Mouse (Mus musculus): Measurements from ENCODE around the gene Ddx50. TPM values are rescaled to one million over a fixed set of nuclear protein-coding genes. Genes with fewer than 3 reads are reported as not detected.

Gene Ddx50
- total and polyA plus RNA-seq, 3 experiments = 50.5 to 74.4 (median 58.7) TPM

GRCm38 (mm10) chr10:62679833-62680232 lies 28.8 kb upstream of the Ddx50 start:
- DNase-seq (ENCODE audit: extremely low read depth) = peak; percentile 18
- H3K27ac ChIP-seq (ENCODE audit: insufficient read depth, low read depth) = no peak overlapping the region
- no peaks in the 10 kb centered on the region for H3K79me2 ChIP-seq (replicated peaks; ENCODE audit: control insufficient read depth, extremely low read depth, insufficient read depth, poor library complexity, severe bottlenecking)
- H3K4me1 ChIP-seq (ENCODE audit: control insufficient read depth in 1 of 2, insufficient read depth in 2 of 2) = no peaks in the 10 kb centered on the region
- peak; percentile 22 for TF ChIP-seq SMC3 (IDR thresholded peaks at IDR 0.05; ENCODE audit: low read depth, low read length)
- peak; percentile 39 to 48; a peak in 3 of 4 replicates for TF ChIP-seq CTCF (conservative IDR thresholded peaks at IDR 0.05 in 1 of 2, IDR thresholded peaks at IDR 0.05 in 1 of 2; ENCODE audit: low read depth in 2 of 2, low read length in 2 of 2)
- TF ChIP-seq MEF2A (IDR thresholded peaks at IDR 0.05; ENCODE audit: borderline replicate concordance, low read depth, low read length) = no peak
- no peak for TF ChIP-seq MAX (IDR thresholded peaks at IDR 0.05; ENCODE audit: low read length)
- TF ChIP-seq RAD21 (IDR thresholded peaks at IDR 0.05; ENCODE audit: low read depth, low read length) = peak; percentile 36
- no peak overlapping the region for H3K9ac ChIP-seq (ENCODE audit: insufficient read depth, low read depth)
- peaks cover 13% of the 10 kb centered on the region for H3K27me3 ChIP-seq (replicated peaks)
- no peak overlapping the region for H3K4me3 ChIP-seq (replicated peaks in 1 of 3; ENCODE audit: low read depth in 2 of 3, low read length in 2 of 3, poor library complexity in 1 of 3)
- H3K36me3 ChIP-seq (replicated peaks in 1 of 2; ENCODE audit: control insufficient read depth in 1 of 2, insufficient read depth in 1 of 2, low read length in 1 of 2) = no peaks in the 10 kb centered on the region
- H3K4me2 ChIP-seq (ENCODE audit: insufficient read depth, low read depth, poor library complexity, severe bottlenecking) = no peak overlapping the region
- dilution Hi-C loops (cut with MboI; ENCODE audit: extremely low pct_ligation_motif_present, extremely low pct_unique_long_range_greater_than_20kb, low sequenced_read_pairs) (no loop called here), in situ Hi-C loops (cut with MboI; ENCODE audit: low pct_ligation_motif_present, low pct_unique_long_range_greater_than_20kb, low sequenced_read_pairs) (loop anchor here (5.0 kb wide), 1 partner anchor 37 kb away; no protein-coding TSS in a partner anchor)
- peaks cover 8% of the 10 kb centered on the region for H3K9me3 ChIP-seq (replicated peaks; ENCODE audit: low read length)

- no peak overlapping the region for H3K4me2 ChIP-seq (ENCODE audit: insufficient read depth, low read depth, poor library complexity, severe bottlenecking)
- H3K79me2 ChIP-seq (replicated peaks; ENCODE audit: control insufficient read depth, extremely low read depth, insufficient read depth, poor library complexity, severe bottlenecking) = no peaks in the 10 kb centered on the region
- H3K4me1 ChIP-seq (ENCODE audit: control insufficient read depth in 1 of 2, insufficient read depth in 2 of 2) = no peaks in the 10 kb centered on the region
- H3K4me3 ChIP-seq (replicated peaks in 1 of 3; ENCODE audit: low read depth in 2 of 3, low read length in 2 of 3, poor library complexity in 1 of 3) = no peak overlapping the region
- DNase-seq (ENCODE audit: extremely low read depth) = no peak
- no peaks in the 10 kb centered on the region for H3K36me3 ChIP-seq (replicated peaks in 1 of 2; ENCODE audit: control insufficient read depth in 1 of 2, insufficient read depth in 1 of 2, low read length in 1 of 2)
- peaks cover 13% of the 10 kb centered on the region for H3K27me3 ChIP-seq (replicated peaks)
- no peak overlapping the region for H3K9ac ChIP-seq (ENCODE audit: insufficient read depth, low read depth)
- dilution Hi-C loops (cut with MboI; ENCODE audit: extremely low pct_ligation_motif_present, extremely low pct_unique_long_range_greater_than_20kb, low sequenced_read_pairs) = no loop called here
- peaks cover 8% of the 10 kb centered on the region for H3K9me3 ChIP-seq (replicated peaks; ENCODE audit: low read length)
- H3K27ac ChIP-seq (ENCODE audit: insufficient read depth, low read depth) = no peak overlapping the region
- in situ Hi-C loops (cut with MboI; ENCODE audit: low pct_ligation_motif_present, low pct_unique_long_range_greater_than_20kb, low sequenced_read_pairs) = no loop called here
- no peak for TF ChIP-seq MAX (IDR thresholded peaks at IDR 0.05; ENCODE audit: low read length)
- no peak for TF ChIP-seq SMC3 (IDR thresholded peaks at IDR 0.05; ENCODE audit: low read depth, low read length)
- TF ChIP-seq EP300 (IDR thresholded peaks at IDR 0.05; ENCODE audit: low read length) = no peak
- no peak for TF ChIP-seq NELFE (IDR thresholded peaks at IDR 0.05; ENCODE audit: low read depth, low read length)
- no peak for TF ChIP-seq NRF1 (IDR thresholded peaks at IDR 0.05; ENCODE audit: low read depth, low read length)
Observed at GRCm38 (mm10) chr10:62677329-62677728, 26.3 kb upstream of the Ddx50 start.

- in situ Hi-C loops (cut with MboI; ENCODE audit: low pct_ligation_motif_present, low pct_unique_long_range_greater_than_20kb, low sequenced_read_pairs) (no loop called here), dilution Hi-C loops (cut with MboI; ENCODE audit: extremely low pct_ligation_motif_present, extremely low pct_unique_long_range_greater_than_20kb, low sequenced_read_pairs) (no loop called here)
Observed at GRCm38 (mm10) chr10:62676196-62676595, 25.2 kb upstream of the Ddx50 start.

More at GRCm38 (mm10) chr10:62676196-62676595, 25.2 kb upstream of the Ddx50 start:
- peaks cover 11% of the 10 kb centered on the region for H3K27me3 ChIP-seq (replicated peaks)
- H3K9ac ChIP-seq (ENCODE audit: insufficient read depth, low read depth) = no peak overlapping the region
- no peaks in the 10 kb centered on the region for H3K4me1 ChIP-seq (ENCODE audit: control insufficient read depth in 1 of 2, insufficient read depth in 2 of 2)
- DNase-seq (ENCODE audit: extremely low read depth) = no peak
- no peak overlapping the region for H3K4me2 ChIP-seq (ENCODE audit: insufficient read depth, low read depth, poor library complexity, severe bottlenecking)
- no peak overlapping the region for H3K27ac ChIP-seq (ENCODE audit: insufficient read depth, low read depth)
- TF ChIP-seq E2F4 (IDR thresholded peaks at IDR 0.05; ENCODE audit: insufficient replicate concordance, low read depth, low read length) = no peak
- no peak for TF ChIP-seq BHLHE40 (IDR thresholded peaks at IDR 0.05; ENCODE audit: low read depth, low read length)
- TF ChIP-seq SIN3A (IDR thresholded peaks at IDR 0.05; ENCODE audit: low read length) = no peak
- TF ChIP-seq EP300 (IDR thresholded peaks at IDR 0.05; ENCODE audit: low read length) = no peak
- TF ChIP-seq MAZ (IDR thresholded peaks at IDR 0.05; ENCODE audit: low read depth, low read length) = no peak
- no peak for TF ChIP-seq RCOR1 (conservative IDR thresholded peaks at IDR 0.05; ENCODE audit: low read depth, low read length)
- no peak for TF ChIP-seq USF2 (conservative IDR thresholded peaks at IDR 0.05; ENCODE audit: low read depth, low read length)
- no peak for TF ChIP-seq IRF4 (IDR thresholded peaks at IDR 0.05; ENCODE audit: low read depth, low read length)
- TF ChIP-seq CTCF (conservative IDR thresholded peaks at IDR 0.05 in 1 of 2, IDR thresholded peaks at IDR 0.05 in 1 of 2; ENCODE audit: low read depth in 2 of 2, low read length in 2 of 2) = no peak
- no peak overlapping the region for H3K4me3 ChIP-seq (replicated peaks in 1 of 3; ENCODE audit: low read depth in 2 of 3, low read length in 2 of 3, poor library complexity in 1 of 3)
- H3K9me3 ChIP-seq (replicated peaks; ENCODE audit: low read length) = peaks cover 8% of the 10 kb centered on the region
- H3K79me2 ChIP-seq (replicated peaks; ENCODE audit: control insufficient read depth, extremely low read depth, insufficient read depth, poor library complexity, severe bottlenecking) = no peaks in the 10 kb centered on the region
- H3K36me3 ChIP-seq (replicated peaks in 1 of 2; ENCODE audit: control insufficient read depth in 1 of 2, insufficient read depth in 1 of 2, low read length in 1 of 2) = no peaks in the 10 kb centered on the region

All from CH12.LX (cell line).